Mouse (Mus musculus) embryonic stem cell, embryonic (primary cell): ENCODE data around the gene Pik3ip1.

Experiments
- CTCF ChIA-PET, 4 experiments: fragments of 300-600 bp in 2 of 4; fragments of 350-600 bp in 2 of 4; sonication (Branson Sonifier 250); formaldehyde crosslinking; loops; one replicate each; lab custom pipeline; 2022; ENCODE audit warnings: inconsistent platforms in 2 of 4; lab: Charles Lee
- POLR2A ChIA-PET, 4 experiments: fragments of 300-600 bp in 2 of 4; fragments of 350-600 bp in 2 of 4; sonication (Branson Sonifier 250); formaldehyde crosslinking; loops; one replicate each; lab custom pipeline; 2022; ENCODE audit warnings: antibody characterized with exemption in 4 of 4, inconsistent platforms in 1 of 4; lab: Charles Lee

Pik3ip1 gene

GRCm38 (mm10) chr11:3328271-3328670 is 1.9 kb upstream of the Pik3ip1 start:
- POLR2A ChIA-PET: interaction anchor here in 3 of 4 experiments (0.8 to 6.3 kb wide), 23 partner anchors 9 to 127 kb away, joined by 3 to 122 read pairs (median 5); partner anchors contain the start of genes Drg1 (in 2 of the 3), Patz1 (in 2 of the 3) and Rnf185 (in 1 of the 3)

GRCm38 (mm10) chr11:3328806-3329775 is 1.1 kb upstream of the Pik3ip1 start:
- ChIA-PET POLR2A (interaction anchor here (0.6 to 6.3 kb wide), 38 partner anchors 8 to 128 kb away, joined by 3 to 122 read pairs (median 5); partner anchors contain the start of genes Drg1 (in 2 of the 4), Patz1 (in 2 of the 4) and Rnf185 (in 1 of the 4)), CTCF (interaction anchor here (0.6 to 5.5 kb wide), 16 partner anchors 8 to 368 kb away, joined by 3 to 64 read pairs (median 4); no protein-coding TSS in a partner anchor)

More at GRCm38 (mm10) chr11:3328271-3328670, 1.9 kb upstream of the Pik3ip1 start:
- CTCF ChIA-PET: interaction anchor here in 2 of 4 experiments (0.6 to 5.5 kb wide), 12 partner anchors 9 to 125 kb away, joined by 3 to 64 read pairs (median 4); no protein-coding TSS in a partner anchor

GRCm38 (mm10) chr11:3330566-3330965 is 365 bp downstream of the Pik3ip1 start:
- POLR2A ChIA-PET: interaction anchor here (0.5 to 6.3 kb wide), 46 partner anchors 9 to 1679 kb away, joined by 3 to 122 read pairs (median 5); partner anchors contain the start of genes Drg1 (in 2 of the 4), Rnf185 (in 2 of the 4), Morc2a (in 1 of the 4) and Patz1 (in 1 of the 4)
- CTCF ChIA-PET: interaction anchor here (0.6 to 5.5 kb wide), 22 partner anchors 9 to 140 kb away, joined by 3 to 64 read pairs (median 4); no protein-coding TSS in a partner anchor

- ChIA-PET CTCF (interaction anchor here (0.6 to 5.5 kb wide), 25 partner anchors 9 to 141 kb away, joined by 3 to 64 read pairs (median 4); no protein-coding TSS in a partner anchor), POLR2A (interaction anchor here (0.5 to 6.3 kb wide), 52 partner anchors 9 to 365 kb away, joined by 3 to 122 read pairs (median 6); partner anchors contain the start of genes Drg1 (in 3 of the 4), Morc2a (in 2 of the 4), Rnf185 (in 2 of the 4) and Patz1 (in 1 of the 4))
Observed at GRCm38 (mm10) chr11:3330991-3331750, 970 bp downstream of the Pik3ip1 start.

GRCm38 (mm10) chr11:3331756-3332642 is 1.8 kb downstream of the Pik3ip1 start:
- POLR2A ChIA-PET: interaction anchor here (0.6 to 6.3 kb wide), 94 partner anchors 9 to 629 kb away, joined by 3 to 122 read pairs (median 4); partner anchors contain the start of genes Drg1 (in 3 of the 4), Morc2a (in 2 of the 4), Rnf185 (in 2 of the 4) and Sfi1 (in 2 of the 4)
- CTCF ChIA-PET: interaction anchor here (0.6 to 5.5 kb wide), 30 partner anchors 10 to 792 kb away, joined by 3 to 64 read pairs (median 4); partner anchors contain the start of gene Drg1 (in 1 of the 4)

GRCm38 (mm10) chr11:3333111-3333695 is 3.0 kb downstream of the Pik3ip1 start:
- POLR2A ChIA-PET: interaction anchor here (0.6 to 6.3 kb wide), 33 partner anchors 13 to 880 kb away, joined by 3 to 122 read pairs (median 5); partner anchors contain the start of genes Drg1 (in 3 of the 4), Patz1 (in 2 of the 4), Morc2a (in 1 of the 4) and Rnf185 (in 1 of the 4)
- CTCF ChIA-PET: interaction anchor here in 2 of 4 experiments (2.2 to 5.5 kb wide), 2 partner anchors 13 to 15 kb away, joined by 8 to 64 read pairs; no protein-coding TSS in a partner anchor

- ChIA-PET POLR2A (interaction anchor here in 3 of 4 experiments (0.9 to 5.9 kb wide), 25 partner anchors 8 to 315 kb away, joined by 3 to 115 read pairs (median 8); partner anchors contain the start of genes Rnf185 (in 2 of the 3), Morc2a (in 1 of the 3) and Patz1 (in 1 of the 3)), CTCF (interaction anchor here in 2 of 4 experiments (1.0 to 2.2 kb wide), 3 partner anchors 13 to 32 kb away, joined by 3 to 24 read pairs (median 8); no protein-coding TSS in a partner anchor)
Observed at GRCm38 (mm10) chr11:3334141-3334710, 4.0 kb downstream of the Pik3ip1 start.

- CTCF ChIA-PET: interaction anchor here in 2 of 4 experiments (1.0 to 2.9 kb wide), 4 partner anchors 12 to 32 kb away, joined by 3 to 24 read pairs (median 12); no protein-coding TSS in a partner anchor
- POLR2A ChIA-PET: interaction anchor here (0.7 to 5.9 kb wide), 50 partner anchors 9 to 528 kb away, joined by 3 to 115 read pairs (median 5); partner anchors contain the start of genes Drg1 (in 2 of the 4), Morc2a (in 2 of the 4), Rnf185 (in 2 of the 4) and Limk2 (in 1 of the 4)
Observed at GRCm38 (mm10) chr11:3334711-3335316, 4.6 kb downstream of the Pik3ip1 start.

GRCm38 (mm10) chr11:3335651-3336216 is 5.5 kb downstream of the Pik3ip1 start:
- CTCF ChIA-PET: interaction anchor here in 3 of 4 experiments (0.6 to 2.9 kb wide), 10 partner anchors 10 to 118 kb away, joined by 3 to 24 read pairs (median 5); no protein-coding TSS in a partner anchor
- POLR2A ChIA-PET: interaction anchor here (0.6 to 5.9 kb wide), 71 partner anchors 8 to 528 kb away, joined by 3 to 115 read pairs (median 5); partner anchors contain the start of genes Patz1 (in 3 of the 4), Drg1 (in 2 of the 4), Morc2a (in 2 of the 4) and Rnf185 (in 2 of the 4)

GRCm38 (mm10) chr11:3336602-3337001 is 6.4 kb downstream of the Pik3ip1 start:
- ChIA-PET CTCF (interaction anchor here in 2 of 4 experiments (1.3 to 2.9 kb wide), 5 partner anchors 10 to 117 kb away, joined by 4 to 24 read pairs (median 8); no protein-coding TSS in a partner anchor), POLR2A (interaction anchor here (0.6 to 5.9 kb wide), 44 partner anchors 7 to 469 kb away, joined by 3 to 115 read pairs (median 8); partner anchors contain the start of genes Drg1 (in 2 of the 4), Patz1 (in 2 of the 4), Rnf185 (in 2 of the 4) and Limk2 (in 1 of the 4))

GRCm38 (mm10) chr11:3337173-3337955 is 7.2 kb downstream of the Pik3ip1 start:
- CTCF ChIA-PET: interaction anchor here (0.5 to 2.9 kb wide), 13 partner anchors 9 to 177 kb away, joined by 3 to 15 read pairs (median 3); no protein-coding TSS in a partner anchor
- POLR2A ChIA-PET: interaction anchor here (0.5 to 5.9 kb wide), 45 partner anchors 8 to 312 kb away, joined by 3 to 115 read pairs (median 4); partner anchors contain the start of genes Drg1 (in 2 of the 4), Patz1 (in 2 of the 4), Morc2a (in 1 of the 4) and Rnf185 (in 1 of the 4)

- CTCF ChIA-PET: interaction anchor here (0.5 to 2.9 kb wide), 9 partner anchors 9 to 176 kb away, joined by 3 to 15 read pairs (median 3); no protein-coding TSS in a partner anchor
- POLR2A ChIA-PET: interaction anchor here in 3 of 4 experiments (0.5 to 5.9 kb wide), 33 partner anchors 9 to 311 kb away, joined by 3 to 115 read pairs (median 4); partner anchors contain the start of genes Drg1 (in 2 of the 3), Patz1 (in 2 of the 3), Morc2a (in 1 of the 3) and Selenom (in 1 of the 3)
Observed at GRCm38 (mm10) chr11:3337961-3338360, 7.8 kb downstream of the Pik3ip1 start.
